Mouse (Mus musculus): Measurements from ENCODE around the gene Celsr3.

The Celsr3 gene

DNA sequence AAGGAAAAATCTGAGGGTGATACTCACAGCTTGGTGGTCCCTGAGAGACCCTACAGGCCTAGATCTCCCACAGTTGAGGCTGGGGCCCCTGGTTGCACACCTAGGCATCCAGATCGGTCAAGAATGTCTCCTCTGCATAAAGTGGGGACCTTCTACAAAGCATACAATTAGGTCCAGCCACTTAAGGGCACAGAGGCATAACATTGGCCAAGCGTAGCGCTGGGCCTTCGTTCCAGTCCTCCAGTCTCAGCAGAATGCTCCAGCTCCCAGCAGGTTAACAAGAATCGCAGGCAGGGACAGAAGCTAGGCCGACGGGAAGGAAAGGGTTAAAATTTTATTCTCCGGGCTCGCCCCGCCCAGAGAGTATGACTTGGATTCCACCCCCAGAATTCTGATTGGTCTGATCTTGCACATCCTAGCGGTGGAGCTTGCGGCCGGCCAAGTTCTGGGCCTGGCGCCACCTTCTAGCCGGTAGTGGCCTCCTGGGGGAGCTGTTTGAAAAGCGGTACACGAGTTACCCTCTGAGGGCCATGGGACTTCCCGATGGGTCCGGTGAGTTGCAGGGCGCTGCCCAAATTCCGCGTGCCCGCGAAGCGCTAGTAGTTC, 27.6 kb downstream of the Celsr3 start:
- peak; percentile 98 for DNase-seq (ENCODE audit: low read depth, low spot score)

- DNase-seq (ENCODE audit: low read depth, low spot score), result peak; percentile 94
Measured at GRCm38 (mm10) chr9:108854241-108854696, 28.1 kb downstream of the Celsr3 start.

- DNase-seq (ENCODE audit: low read depth, low spot score), result no peak
Measured at GRCm38 (mm10) chr9:108855335-108855734, 29.2 kb downstream of the Celsr3 start.

GRCm38 (mm10) chr9:108858792-108859527, 32.8 kb downstream of the Celsr3 start:
- DNase-seq (ENCODE audit: low read depth, low spot score), result no peak

Data from brain, adult 2 months (tissue).